Mouse (Mus musculus) G1E (cell line): Measurements from ENCODE around the gene Gng7. TPM values are rescaled to one million over a fixed set of nuclear protein-coding genes. Genes with fewer than 3 reads are reported as not detected.

Source experiments
- ATAC-seq: 2 replicates; pipeline ENCODE4 v1.8.0; 2016; ENCODE audit warnings: mild to moderate bottlenecking; ENCODE audit not compliant: insufficient number of reproducible peaks, poor library complexity, low FRiP score, severe bottlenecking; ENCODE audit errors: extremely low read depth
- DNase-seq: peaks from one replicate; pipeline ENCODE4 v3.0.0; 2012; ENCODE audit warnings: low spot score
- H3K27me3 ChIP-seq: 2 replicates; pipeline ENCODE4 v1.6.1; 2012; ENCODE audit warnings: mild to moderate bottlenecking, low read length, inconsistent platforms; ENCODE audit not compliant: insufficient read depth
- H3K36me3 ChIP-seq: replicated peaks from 2 replicates; pipeline ENCODE3; 2012; ENCODE audit warnings: mild to moderate bottlenecking, inconsistent platforms
- H3K4me1 ChIP-seq: 2 replicates; pipeline ENCODE4 v1.6.1; 2012; ENCODE audit warnings: low read depth, low read length, inconsistent platforms, mixed read lengths; ENCODE audit not compliant: insufficient read depth
- H3K4me3 ChIP-seq: 2 replicates; pipeline ENCODE4 v1.5.1; 2012; ENCODE audit warnings: low read depth, mild to moderate bottlenecking, inconsistent platforms, low read length, moderate library complexity, mixed read lengths
- H3K9me3 ChIP-seq: replicated peaks from 2 replicates; pipeline ENCODE4 v1.6.1; 2012; ENCODE audit warnings: inconsistent platforms
- CTCF ChIP-seq: IDR thresholded peaks from 2 replicates; pipeline ENCODE4 v1.5.1; 2012; ENCODE audit warnings: low read depth, low read length, inconsistent platforms, mixed read lengths
- GATA1 ChIP-seq: IDR thresholded peaks from 2 replicates; pipeline ENCODE4 v1.6.1; 2012; ENCODE audit warnings: borderline replicate concordance, low read length, inconsistent platforms, mixed read lengths
- GATA2 ChIP-seq: IDR thresholded peaks from 2 replicates; pipeline ENCODE4 v1.6.1; 2012; ENCODE audit warnings: low read depth, low read length, inconsistent platforms, borderline replicate concordance
- POLR2AphosphoS5 ChIP-seq: IDR thresholded peaks from 2 replicates; pipeline ENCODE4 v1.6.1; 2012; ENCODE audit warnings: low read depth, low read length, inconsistent platforms; ENCODE audit not compliant: insufficient replicate concordance
- TAL1 ChIP-seq: conservative IDR thresholded peaks from 2 replicates; pipeline ENCODE4 v1.6.1; 2012; ENCODE audit warnings: low read depth, low read length, inconsistent platforms, mixed read lengths
- polyA plus RNA-seq: library from polyadenylated mRNA; stranded (reverse); fragments of >175 nt; gene quantifications from 2 replicates; pipeline ENCODE4 v1.2.3, GENCODE M21; 2012
- total RNA-seq, 2 experiments: library from RNA; stranded (forward) in 1 of 2; stranded (reverse) in 1 of 2; fragments of 200-1000 nt in 1 of 2; fragments of >200 nt in 1 of 2; fragmentation: Nextera tagmentation in 1 of 2; gene quantifications; 2 replicates each; pipeline ENCODE4 v1.2.3; 2014 to 2017

Gng7 gene
- total and polyA plus RNA-seq, 3 experiments: 0.33 to 0.90 (median 0.65) TPM

DNA sequence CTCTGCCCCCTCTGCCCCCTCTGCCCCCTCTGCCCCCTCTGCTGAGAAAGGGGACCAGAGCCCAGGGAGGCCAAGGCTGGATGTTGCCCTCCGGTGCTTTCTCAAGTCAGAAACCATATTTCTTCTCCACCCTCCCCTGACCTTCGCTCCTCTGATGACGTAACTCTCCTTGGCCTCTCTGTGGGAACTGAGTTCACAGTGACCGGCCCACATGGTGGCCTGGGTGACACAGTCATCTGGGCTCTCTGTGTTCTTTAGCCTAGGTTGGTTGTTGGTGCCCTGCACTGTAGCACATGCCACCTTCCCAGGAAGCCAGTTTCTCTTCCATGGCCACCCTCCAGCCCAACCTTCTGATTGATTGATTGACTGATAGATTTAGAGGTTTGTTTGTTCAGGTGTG lies 32.4 kb downstream of the Gng7 start:
- DNase-seq (no peak), ATAC-seq (no peak)
- H3K4me3 ChIP-seq: no peak overlapping the region
- H3K9me3 ChIP-seq: no peaks in the 10 kb centered on the region
- H3K36me3 ChIP-seq: no peaks in the 10 kb centered on the region
- peaks cover 4% of the 10 kb centered on the region; the same call in 1 of the 2 replicates for H3K4me1 ChIP-seq
- TF ChIP-seq POLR2AphosphoS5 (no peak), GATA2 (no peak), GATA1 (no peak), TAL1 (no peak), CTCF (no peak)
- H3K27me3 ChIP-seq: peaks cover 38% of the 10 kb centered on the region

DNA sequence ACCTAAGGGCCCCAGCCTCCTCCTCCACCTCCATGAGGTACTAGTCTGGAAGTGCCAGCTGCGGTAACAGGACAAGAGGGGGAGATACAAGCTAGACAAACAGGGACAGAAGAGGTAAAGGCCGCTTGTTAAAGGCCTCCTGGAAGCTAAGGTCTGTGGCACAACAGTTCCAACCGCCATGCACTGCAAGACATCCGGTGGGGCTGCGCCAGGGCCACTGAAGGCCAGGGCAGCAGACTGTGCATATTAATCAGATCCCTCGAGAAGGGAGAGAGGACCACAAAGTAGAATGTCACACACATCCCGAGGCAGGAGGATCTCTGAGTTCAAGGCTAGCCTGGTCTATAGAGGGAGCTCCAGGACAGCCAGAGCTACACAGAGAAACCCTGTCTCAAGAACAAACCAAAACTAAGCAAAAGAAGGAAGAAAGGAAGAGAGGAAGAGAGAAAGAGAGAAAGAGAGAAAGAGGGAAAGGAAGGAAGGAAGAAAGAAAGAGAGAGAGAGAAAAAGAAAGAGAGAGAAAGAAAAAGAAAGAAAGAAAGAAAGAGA lies 33.1 kb downstream of the Gng7 start:
- no peak overlapping the region for H3K4me3 ChIP-seq
- peaks cover 4% of the 10 kb centered on the region; the same call in 1 of the 2 replicates for H3K4me1 ChIP-seq
- no peak for DNase-seq
- no peaks in the 10 kb centered on the region for H3K36me3 ChIP-seq
- H3K9me3 ChIP-seq: no peaks in the 10 kb centered on the region
- no peak for ATAC-seq
- no peak for TF ChIP-seq POLR2AphosphoS5
- no peak for TF ChIP-seq GATA2
- TF ChIP-seq CTCF: no peak
- no peak for TF ChIP-seq TAL1
- TF ChIP-seq GATA1: no peak
- H3K27me3 ChIP-seq: peaks cover 33% of the 10 kb centered on the region

DNA sequence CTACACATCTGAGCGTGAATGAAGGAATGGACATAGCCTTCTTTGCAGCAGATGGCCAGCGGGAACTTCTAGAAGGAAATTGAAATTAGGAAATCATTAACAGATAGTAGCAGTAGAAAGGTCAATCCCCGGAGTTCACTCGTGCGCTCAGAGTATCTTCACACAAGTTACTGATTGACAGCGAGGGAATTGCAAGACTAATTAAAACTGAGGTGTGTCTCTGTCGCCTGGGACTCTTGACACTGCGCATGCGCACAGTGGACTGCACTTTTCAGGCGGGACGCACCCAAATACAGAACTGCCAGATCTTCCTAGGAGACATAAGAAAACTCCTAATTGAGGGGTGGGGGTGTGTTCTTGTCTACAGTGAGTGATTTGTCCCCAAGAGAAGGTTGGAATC lies 39.3 kb downstream of the Gng7 start:
- TF ChIP-seq CTCF (no peak), POLR2AphosphoS5 (no peak), TAL1 (no peak), GATA2 (no peak), GATA1 (no peak)
- DNase-seq: no peak

DNA sequence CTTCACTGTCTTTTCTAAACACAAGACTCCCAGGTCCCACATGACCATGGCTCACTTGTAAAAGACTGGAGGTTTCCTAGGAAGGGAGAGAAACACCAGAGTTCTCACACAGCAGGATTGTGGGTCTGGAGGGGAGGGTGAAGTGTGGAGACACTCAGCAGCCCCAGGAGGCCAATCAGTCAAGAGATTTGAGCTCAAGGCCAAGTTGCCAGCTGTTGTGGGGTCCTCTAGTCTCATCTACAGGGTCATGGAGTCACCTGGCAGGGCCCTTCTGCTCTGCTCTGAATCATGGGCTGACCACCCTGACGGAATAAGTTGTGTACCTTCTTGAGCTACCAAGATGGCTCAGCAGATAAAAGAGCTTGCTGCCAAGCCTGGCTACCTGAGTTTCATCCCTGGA lies 41.0 kb downstream of the Gng7 start:
- ATAC-seq (no peak), DNase-seq (no peak)
- Histone ChIP-seq H3K4me1 (no peaks in the 10 kb centered on the region), H3K9me3 (no peaks in the 10 kb centered on the region), H3K4me3 (no peak overlapping the region), H3K36me3 (no peaks in the 10 kb centered on the region), H3K27me3 (peaks cover 21% of the 10 kb centered on the region)
- TF ChIP-seq TAL1 (no peak), POLR2AphosphoS5 (no peak), GATA2 (no peak), CTCF (no peak), GATA1 (no peak)

More for the DNA sequence above, 39.3 kb downstream of the Gng7 start:
- no peaks in the 10 kb centered on the region for H3K36me3 ChIP-seq
- H3K9me3 ChIP-seq: no peaks in the 10 kb centered on the region
- no peak for ATAC-seq
- peaks cover 15% of the 10 kb centered on the region for H3K27me3 ChIP-seq
- H3K4me1 ChIP-seq: no peaks in the 10 kb centered on the region
- H3K4me3 ChIP-seq: no peak overlapping the region

DNA sequence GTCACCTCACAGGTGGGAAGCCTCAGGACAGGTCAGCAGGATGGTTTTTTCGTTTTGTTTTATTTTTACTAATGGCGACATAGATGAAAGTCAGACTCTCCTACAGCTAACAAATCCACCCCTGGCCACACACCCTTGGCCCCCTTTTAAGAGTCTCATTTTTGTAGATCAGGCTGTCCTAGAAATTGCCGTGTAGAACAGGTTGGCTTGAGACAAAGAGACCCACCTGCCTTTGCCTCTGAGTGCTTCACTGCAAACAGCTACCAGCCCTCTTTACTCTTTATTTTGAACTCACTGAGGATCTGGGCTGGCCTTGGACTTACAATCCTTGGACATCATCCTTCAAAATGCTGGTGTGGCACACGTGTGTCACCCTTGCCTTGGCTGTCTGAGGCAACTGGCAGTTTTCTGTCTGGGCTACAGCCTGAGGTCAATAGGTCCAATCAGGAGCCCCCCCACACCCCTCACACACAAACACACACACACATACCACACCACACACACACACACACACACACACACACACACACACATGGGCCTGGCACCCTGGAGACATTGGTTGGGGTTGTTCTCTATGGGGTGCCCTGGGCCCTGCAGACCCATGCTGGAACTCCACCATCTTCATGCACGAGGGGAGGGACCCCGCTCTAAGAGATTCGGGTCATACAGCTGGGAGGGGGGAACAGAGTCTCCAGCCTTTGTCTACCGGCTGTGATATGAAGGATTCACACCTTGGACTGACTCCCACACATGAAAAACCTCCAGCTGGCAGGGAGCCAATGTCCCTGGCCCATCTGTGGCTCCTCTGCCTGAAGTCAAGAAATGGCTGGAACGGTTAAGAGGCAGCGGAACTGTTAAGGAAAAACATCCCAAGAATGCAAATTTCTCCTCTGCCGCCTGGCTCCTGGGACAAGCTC lies 42.4 kb downstream of the Gng7 start:
- DNase-seq (no peak), ATAC-seq (no peak)
- no peaks in the 10 kb centered on the region for H3K4me1 ChIP-seq
- no peak overlapping the region for H3K4me3 ChIP-seq
- no peaks in the 10 kb centered on the region for H3K9me3 ChIP-seq
- no peak for TF ChIP-seq TAL1
- no peak for TF ChIP-seq CTCF
- TF ChIP-seq POLR2AphosphoS5: no peak
- TF ChIP-seq GATA1: no peak
- no peak for TF ChIP-seq GATA2
- H3K36me3 ChIP-seq: no peaks in the 10 kb centered on the region
- H3K27me3 ChIP-seq: peaks cover 32% of the 10 kb centered on the region

DNA sequence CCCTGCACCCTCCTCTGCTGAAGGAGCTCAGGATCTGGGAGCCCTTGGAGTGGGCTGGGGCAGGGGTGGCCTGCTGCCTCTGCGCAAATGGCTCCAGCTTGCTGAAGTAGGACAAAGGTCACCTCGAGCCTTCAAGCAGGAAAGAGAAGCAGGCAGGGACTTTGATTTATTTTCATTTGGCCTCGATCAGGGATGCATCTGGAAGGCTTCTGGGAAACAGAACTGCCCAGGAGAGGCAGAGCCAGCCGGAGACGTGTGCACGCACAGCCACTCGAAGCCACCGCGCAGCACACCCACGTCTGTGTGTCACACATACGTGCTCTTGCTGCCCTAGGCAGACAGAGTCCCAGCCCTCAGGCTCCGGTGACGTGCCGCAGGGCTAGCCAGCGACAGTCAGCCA lies 43.2 kb downstream of the Gng7 start:
- no peak for TF ChIP-seq GATA2
- no peak for TF ChIP-seq POLR2AphosphoS5
- TF ChIP-seq CTCF: no peak
- no peak for TF ChIP-seq TAL1
- TF ChIP-seq GATA1: no peak
- peaks cover 36% of the 10 kb centered on the region for H3K27me3 ChIP-seq
- no peaks in the 10 kb centered on the region for H3K4me1 ChIP-seq
- DNase-seq: no peak
- H3K9me3 ChIP-seq: no peaks in the 10 kb centered on the region
- H3K36me3 ChIP-seq: no peaks in the 10 kb centered on the region
- ATAC-seq: no peak
- H3K4me3 ChIP-seq: no peak overlapping the region
